Mouse (Mus musculus) hindbrain, embryonic 15.5 days (tissue): Measurements from ENCODE around the gene U2af1l4. TPM values are rescaled to one million over a fixed set of nuclear protein-coding genes. Genes with fewer than 3 reads are reported as not detected.

Experiments
- ATAC-seq: fragments of 200-750 bp; cut with Nextera tagmentation; 2 replicates; pipeline ENCODE4 v1.8.0; 2017; ENCODE audit warnings: low read depth, moderate number of reproducible peaks, moderate TSS enrichment; ENCODE audit not compliant: low FRiP score
- H3K27ac ChIP-seq: fragments of 300-500 bp; sonication (generic); replicated peaks from 2 replicates; pipeline ENCODE4 v1.5.1; 2015; ENCODE audit warnings: mild to moderate bottlenecking, inconsistent platforms
- H3K27me3 ChIP-seq: fragments of 300-500 bp; sonication (generic); 2 replicates; pipeline ENCODE4 v1.6.1; 2015; ENCODE audit warnings: control low read depth, inconsistent platforms
- H3K36me3 ChIP-seq: fragments of 300-500 bp; sonication (generic); 2 replicates; pipeline ENCODE4 v1.6.1; 2015; ENCODE audit warnings: control low read depth, inconsistent platforms
- H3K4me1 ChIP-seq: fragments of 300-500 bp; sonication (generic); replicated peaks from 2 replicates; pipeline ENCODE4 v1.6.1; 2015; ENCODE audit warnings: control low read depth, inconsistent platforms
- H3K4me2 ChIP-seq: fragments of 300-500 bp; sonication (generic); 2 replicates; pipeline ENCODE4 v1.6.1; 2015; ENCODE audit warnings: moderate library complexity, mild to moderate bottlenecking, inconsistent platforms
- H3K4me3 ChIP-seq: fragments of 300-500 bp; sonication (generic); 2 replicates; pipeline ENCODE4 v1.5.1; 2015; ENCODE audit warnings: mild to moderate bottlenecking, inconsistent platforms
- H3K9ac ChIP-seq: fragments of 300-500 bp; sonication (generic); 2 replicates; pipeline ENCODE4 v1.6.1; 2015; ENCODE audit warnings: inconsistent platforms
- H3K9me3 ChIP-seq: fragments of 300-500 bp; sonication (generic); 2 replicates; pipeline ENCODE4 v1.6.1; 2016; ENCODE audit warnings: control low read depth, inconsistent platforms
- WGBS: fragments of 180-500 bp; shearing (Covaris S2); methylation state at CpG from one replicate; pipeline ENCODE4 v1.1.7; 2015; 5-methylcytosine and 5-hydroxymethylcytosine counted together
- polyA plus RNA-seq: library from polyadenylated mRNA; unstranded; fragments of >200 nt; fragmentation: Nextera tagmentation; extraction: Ambion mirVana; gene quantifications from 2 replicates; pipeline ENCODE4 v1.2.1, GENCODE M21; 2015

Gene U2af1l4
- polyA plus RNA-seq, 1 experiment from 2014 or later: 89.7 TPM

- Histone ChIP-seq H3K9me3 (no peaks in the 10 kb centered on the region), H3K4me1 (peaks cover 47% of the 10 kb centered on the region), H3K27me3 (no peaks in the 10 kb centered on the region), H3K4me2 (peak overlapping the region; percentile 86), H3K36me3 (peaks cover 34% of the 10 kb centered on the region), H3K4me3 (peak overlapping the region; percentile 92), H3K9ac (peak overlapping the region; percentile 94), H3K27ac (peak overlapping the region; percentile 97)
- peak; percentile 52 for ATAC-seq
- WGBS: 3% methylated on average over 22 of the region's 26 CpGs
Measured at GRCm38 (mm10) chr7:30533941-30534632, 29.0 kb upstream of the U2af1l4 start.

GRCm38 (mm10) chr7:30534633-30535577 is 28.2 kb upstream of the U2af1l4 start, which contains the start of gene Arhgap33:
Arhgap33 (minus strand) TSS chr7:30535060.
- under 1% methylated on average over 81 of the region's 84 CpGs for WGBS
- Histone ChIP-seq H3K4me2 (peak within 1 kb of the TSS; percentile 86), H3K27ac (peak within 1 kb of the TSS; percentile 97), H3K36me3 (peaks cover 29% of the 10 kb centered on the region), H3K9ac (peak within 1 kb of the TSS; percentile 94), H3K4me3 (peak within 1 kb of the TSS; percentile 92), H3K27me3 (no peaks in the 10 kb centered on the region), H3K4me1 (peaks cover 47% of the 10 kb centered on the region), H3K9me3 (no peaks in the 10 kb centered on the region)
- peak; percentile 93 for ATAC-seq

GRCm38 (mm10) chr7:30540572-30540971 is 22.5 kb upstream of the U2af1l4 start:
- ATAC-seq: 0 out of 2 replicates have a peak, but pooled peaks have one; percentile 24
- no peak overlapping the region for H3K4me3 ChIP-seq
- 94% methylated on average over 7 of the region's 7 CpGs for WGBS
- no peak overlapping the region for H3K9ac ChIP-seq
- peaks cover 7% of the 10 kb centered on the region for H3K4me1 ChIP-seq
- H3K36me3 ChIP-seq: peaks cover 13% of the 10 kb centered on the region
- H3K9me3 ChIP-seq: no peaks in the 10 kb centered on the region
- H3K4me2 ChIP-seq: no peak overlapping the region
- no peak overlapping the region for H3K27ac ChIP-seq
- no peaks in the 10 kb centered on the region for H3K27me3 ChIP-seq

GRCm38 (mm10) chr7:30544327-30544726 is 18.8 kb upstream of the U2af1l4 start:
- no peak overlapping the region for H3K4me2 ChIP-seq
- 98% methylated on average over 2 of the region's 2 CpGs for WGBS
- no peaks in the 10 kb centered on the region for H3K9me3 ChIP-seq
- no peaks in the 10 kb centered on the region for H3K4me1 ChIP-seq
- ATAC-seq: no peak
- no peak overlapping the region for H3K27ac ChIP-seq
- no peak overlapping the region for H3K9ac ChIP-seq
- no peaks in the 10 kb centered on the region for H3K27me3 ChIP-seq
- no peak overlapping the region for H3K4me3 ChIP-seq
- peaks cover 22% of the 10 kb centered on the region for H3K36me3 ChIP-seq

GRCm38 (mm10) chr7:30549880-30550279 is 13.2 kb upstream of the U2af1l4 start:
- Histone ChIP-seq H3K4me3 (no peak overlapping the region), H3K4me2 (no peak overlapping the region), H3K9ac (no peak overlapping the region), H3K9me3 (no peaks in the 10 kb centered on the region), H3K27ac (no peak overlapping the region), H3K27me3 (no peaks in the 10 kb centered on the region), H3K4me1 (peaks cover 15% of the 10 kb centered on the region), H3K36me3 (peaks cover 12% of the 10 kb centered on the region; the same call in 1 of the 2 replicates)
- ATAC-seq: no peak
- 90% methylated on average over 2 of the region's 2 CpGs for WGBS

- 100% methylated on average over 1 of the region's 1 CpGs for WGBS
- Histone ChIP-seq H3K9me3 (no peaks in the 10 kb centered on the region), H3K27me3 (no peaks in the 10 kb centered on the region), H3K9ac (no peak overlapping the region), H3K36me3 (peaks cover 17% of the 10 kb centered on the region), H3K4me1 (peaks cover 15% of the 10 kb centered on the region), H3K4me3 (no peak overlapping the region), H3K4me2 (no peak overlapping the region), H3K27ac (no peak overlapping the region)
- ATAC-seq: no peak
Measured at GRCm38 (mm10) chr7:30550603-30551002, 12.5 kb upstream of the U2af1l4 start.

GRCm38 (mm10) chr7:30551445-30552101 is 11.5 kb upstream of the U2af1l4 start:
- H3K4me1 ChIP-seq: peaks cover 15% of the 10 kb centered on the region
- H3K4me2 ChIP-seq: peak overlapping the region; percentile 88
- 3% methylated on average over 10 of the region's 10 CpGs for whole genome bisulfite sequencing
- H3K4me3 ChIP-seq: peak overlapping the region; percentile 78
- no peaks in the 10 kb centered on the region for H3K27me3 ChIP-seq
- H3K27ac ChIP-seq: peak overlapping the region; percentile 97
- peaks cover 23% of the 10 kb centered on the region for H3K36me3 ChIP-seq
- H3K9me3 ChIP-seq: no peaks in the 10 kb centered on the region
- peak; percentile 55 for ATAC-seq
- H3K9ac ChIP-seq: peak overlapping the region; percentile 58

- Histone ChIP-seq H3K9ac (peak within 1 kb of the TSS; percentile 58), H3K9me3 (no peaks in the 10 kb centered on the region), H3K27ac (peak within 1 kb of the TSS; percentile 97), H3K27me3 (no peaks in the 10 kb centered on the region), H3K4me2 (peak within 1 kb of the TSS; percentile 88), H3K36me3 (peaks cover 30% of the 10 kb centered on the region), H3K4me3 (peak within 1 kb of the TSS; percentile 78), H3K4me1 (peaks cover 15% of the 10 kb centered on the region)
- peak; percentile 95 for ATAC-seq
- under 1% methylated on average over 44 of the region's 44 CpGs for WGBS
Measured at GRCm38 (mm10) chr7:30552102-30553020, 10.7 kb upstream of the U2af1l4 start, which contains the start of the genes Hspb6 and Proser3. Hspb6 (plus strand) TSS chr7:30552178. Proser3 (minus strand) TSS chr7:30552299.

- peak overlapping the region; percentile 88 for H3K4me2 ChIP-seq
- WGBS: 5% methylated on average over 23 of the region's 23 CpGs
- peak overlapping the region; percentile 78 for H3K4me3 ChIP-seq
- H3K9ac ChIP-seq: peak overlapping the region; percentile 52
- peaks cover 21% of the 10 kb centered on the region for H3K4me1 ChIP-seq
- no peaks in the 10 kb centered on the region for H3K27me3 ChIP-seq
- no peak for ATAC-seq
- H3K36me3 ChIP-seq: peaks cover 31% of the 10 kb centered on the region
- H3K9me3 ChIP-seq: no peaks in the 10 kb centered on the region
- H3K27ac ChIP-seq: peak overlapping the region; percentile 97
Measured at GRCm38 (mm10) chr7:30553021-30553589, 10.0 kb upstream of the U2af1l4 start.

- Histone ChIP-seq H3K4me1 (peaks cover 30% of the 10 kb centered on the region), H3K27me3 (no peaks in the 10 kb centered on the region), H3K4me3 (no peak overlapping the region), H3K36me3 (peaks cover 27% of the 10 kb centered on the region), H3K9ac (peak overlapping the region; percentile 52; the same call in 1 of the 2 replicates), H3K9me3 (no peaks in the 10 kb centered on the region), H3K4me2 (peak overlapping the region; percentile 88), H3K27ac (no peak overlapping the region)
- WGBS: 83% methylated on average over 22 of the region's 22 CpGs
- no peak for ATAC-seq
Measured at GRCm38 (mm10) chr7:30553810-30554584, 9.1 kb upstream of the U2af1l4 start.
